In the genomic region with DNA sequence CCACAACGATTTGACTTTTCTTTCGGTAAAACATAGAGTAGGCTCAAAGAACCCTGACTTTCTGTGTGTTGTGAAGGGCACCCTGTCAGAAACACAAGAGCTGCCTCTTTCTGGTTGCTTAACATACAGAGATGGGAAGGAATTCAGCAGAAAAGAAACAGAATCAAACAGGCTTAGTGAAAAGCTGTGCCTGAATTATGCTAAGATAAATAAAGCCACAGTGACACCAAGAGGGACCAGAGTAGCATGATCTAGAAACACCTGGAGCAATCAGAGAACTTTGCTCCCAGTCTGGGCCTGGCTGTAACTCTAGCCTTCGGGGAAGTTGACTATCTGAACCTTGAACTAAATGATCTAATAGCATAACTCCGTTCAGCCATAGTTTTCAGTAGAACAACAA, we compare ENCODE assay signal across 12 mouse cellular contexts.
DNase-seq lines count a peak whose midpoint lies in the region; ATAC-seq and TF ChIP-seq lines count a peak whose summit lies in the region.
"Had no signal": no experiment of that assay in that cellular context is flagged by ENCODE, and none has a peak within 500 bp of the region (broad histone marks: within the 10 kb centered on the region; RNA-seq: fewer than 3 reads in every experiment).

No protein-coding gene starts in this region.

- no peak for TF ChIP-seq CTCF in brain, embryonic 14.5 days (IDR thresholded peaks at IDR 0.05; ENCODE audit: borderline replicate concordance, extremely low read depth, insufficient read depth, insufficient read length)

- H3K4me2 ChIP-seq in limb, embryonic 15.5 days = 0 out of 2 replicates have a peak overlapping the region, but pooled peaks have one; percentile 2

- peaks cover 27% of the 10 kb centered on the region for H3K4me1 ChIP-seq in limb, embryonic 15.5 days

- peaks cover 37% of the 10 kb centered on the region for H3K27me3 ChIP-seq in limb, embryonic 15.5 days

- 46% methylated on average over 4 of the region's 4 CpGs for WGBS in limb, embryonic 15.5 days

- TF ChIP-seq POLR2A in brain, embryonic 14.5 days (IDR thresholded peaks at IDR 0.05; ENCODE audit: borderline replicate concordance, extremely low read depth, insufficient read depth, insufficient read length, poor library complexity, severe bottlenecking) = no peak

- H3K36me3 ChIP-seq in limb, embryonic 15.5 days = no peaks in the 10 kb centered on the region
- H3K36me3 ChIP-seq: heart, embryonic 15.5 days had no signal

- DNase-seq in CD4-positive, CD25-positive, alpha-beta regulatory T cell, adult 2 months (ENCODE audit: low read depth, low spot score) = peak; percentile 56
- DNase-seq in kidney, adult 9 months = peak; percentile 64
- no peak for DNase-seq in kidney, postnatal 14 days
- DNase-seq in brain, embryonic 14.5 days (ENCODE audit: low read depth) = peak; percentile 25
- DNase-seq in thymus, postnatal 4 days = no peak
- no peak for DNase-seq in lung, adult 18-20 months
- DNase-seq: kidney, postnatal 10 days; spleen, adult 18-20 months had no signal

- no peak overlapping the region for H3K27ac ChIP-seq in limb, embryonic 15.5 days
- H3K27ac ChIP-seq: heart, embryonic 15.5 days had no signal

- ATAC-seq in CD4-positive, CD25-positive, alpha-beta regulatory T cell, adult 4 months = no peak
- ATAC-seq in limb, embryonic 15.5 days (ENCODE audit: insufficient number of reproducible peaks, low FRiP score, low TSS enrichment, low read depth) = no peak

- H3K9me3 ChIP-seq in limb, embryonic 15.5 days = no peaks in the 10 kb centered on the region
- H3K9me3 ChIP-seq: heart, embryonic 15.5 days; megakaryocyte, embryonic 14.5 days had no signal

- H3K9ac ChIP-seq in limb, embryonic 15.5 days = no peak overlapping the region

- 0 out of 2 replicates have a peak overlapping the region, but pooled peaks have one; percentile 3 for H3K4me3 ChIP-seq in limb, embryonic 15.5 days
- H3K4me3 ChIP-seq: heart, embryonic 15.5 days; megakaryocyte, embryonic 14.5 days had no signal

Comparison
In these comparisons a context has a peak if more than half of its experiments do, and no peak if none do; other contexts are left out.
1. DNase-seq: peak in CD4-positive, CD25-positive, alpha-beta regulatory T cell, adult 2 months (single experiment), kidney, adult 9 months (single experiment) and brain, embryonic 14.5 days (single experiment); none in kidney, postnatal 14 days (single experiment), thymus, postnatal 4 days (single experiment) and lung, adult 18-20 months (0 of 2).